Mouse (Mus musculus) urinary bladder, postnatal 10 days (tissue): ENCODE measurements around the gene P3h2.
A peak's percentile ranks its signal among the peaks of the same experiment; 100 is the strongest.

Experiments
- DNase-seq: peaks from one replicate; pipeline ENCODE4 v3.0.0; 2022; ENCODE audit warnings: low spot score

The P3h2 gene

GRCm38 (mm10) chr16:26105115-26105974 is at the start of gene P3h2:
Gene P3h2 (minus strand): TSS chr16:26105784.
- DNase-seq, result peak; percentile 10

- DNase-seq, result no peak
These were observed 46.7 kb upstream of the P3h2 start for GRCm38 (mm10) chr16:26152258-26152657.

- no peak for DNase-seq
These were observed 45.4 kb upstream of the P3h2 start for GRCm38 (mm10) chr16:26150943-26151342.

GRCm38 (mm10) chr16:26146853-26147252 is 41.3 kb upstream of the P3h2 start:
- no peak for DNase-seq

- no peak for DNase-seq
These were observed 25.5 kb upstream of the P3h2 start for GRCm38 (mm10) chr16:26131126-26131525.

GRCm38 (mm10) chr16:26106618-26107017 is 1.0 kb upstream of the P3h2 start:
- DNase-seq, result no peak

GRCm38 (mm10) chr16:26106041-26106617 is 545 bp upstream of the P3h2 start:
- no peak for DNase-seq

GRCm38 (mm10) chr16:26104274-26104673 is 1.3 kb downstream of the P3h2 start:
- DNase-seq, result no peak

GRCm38 (mm10) chr16:26102856-26103255 is 2.7 kb downstream of the P3h2 start:
- no peak for DNase-seq

GRCm38 (mm10) chr16:26100167-26100566 is 5.4 kb downstream of the P3h2 start:
- no peak for DNase-seq

GRCm38 (mm10) chr16:26095696-26096284 is 9.8 kb downstream of the P3h2 start:
- DNase-seq, result no peak

- DNase-seq, result no peak
These were observed 11.7 kb downstream of the P3h2 start for GRCm38 (mm10) chr16:26093888-26094287.

- DNase-seq, result no peak
These were observed 16.6 kb downstream of the P3h2 start for GRCm38 (mm10) chr16:26088976-26089375.

GRCm38 (mm10) chr16:26088240-26088639 is 17.3 kb downstream of the P3h2 start:
- no peak for DNase-seq

- no peak for DNase-seq
These were observed 18.6 kb downstream of the P3h2 start for GRCm38 (mm10) chr16:26086955-26087354.

- no peak for DNase-seq
These were observed 20.4 kb downstream of the P3h2 start for GRCm38 (mm10) chr16:26085160-26085559.

- DNase-seq, result no peak
These were observed 22.8 kb downstream of the P3h2 start for GRCm38 (mm10) chr16:26082831-26083230.

GRCm38 (mm10) chr16:26082391-26082790 is 23.2 kb downstream of the P3h2 start:
- DNase-seq, result no peak

GRCm38 (mm10) chr16:26078923-26079351 is 26.6 kb downstream of the P3h2 start:
- no peak for DNase-seq

GRCm38 (mm10) chr16:26078100-26078422 is 27.5 kb downstream of the P3h2 start:
- DNase-seq, result no peak

GRCm38 (mm10) chr16:26077246-26078099 is 28.1 kb downstream of the P3h2 start:
- no peak for DNase-seq

GRCm38 (mm10) chr16:26075063-26075462 is 30.5 kb downstream of the P3h2 start:
- DNase-seq, result no peak
